Mouse (Mus musculus) hindbrain, postnatal 0 days (tissue): Measurements from ENCODE around the gene Abt1. TPM values are rescaled to one million over a fixed set of nuclear protein-coding genes. Genes with fewer than 3 reads are reported as not detected.

ENCODE experiments used
- ATAC-seq: fragments of 200-750 bp; cut with Nextera tagmentation; 2 replicates; pipeline ENCODE4 v1.8.0; 2017; ENCODE audit warnings: mild to moderate bottlenecking, moderate TSS enrichment, moderate library complexity
- DNase-seq: peaks from one replicate; pipeline ENCODE4 v3.0.0-alpha.2; 2015; ENCODE audit warnings: low spot score
- H3K27ac ChIP-seq: fragments of 300-500 bp; sonication (generic); 2 replicates; pipeline ENCODE4 v1.5.1; 2014; ENCODE audit warnings: mild to moderate bottlenecking
- H3K27me3 ChIP-seq: fragments of 300-500 bp; sonication (generic); 2 replicates; pipeline ENCODE4 v1.6.1; 2014; ENCODE audit warnings: low read length, mixed read lengths; ENCODE audit not compliant: insufficient read depth
- H3K36me3 ChIP-seq: fragments of 300-500 bp; sonication (generic); 2 replicates; pipeline ENCODE4 v1.6.1; 2014; ENCODE audit warnings: low read length, mixed read lengths; ENCODE audit not compliant: insufficient read depth
- H3K4me1 ChIP-seq: fragments of 300-500 bp; sonication (generic); 2 replicates; pipeline ENCODE4 v1.6.1; 2014; ENCODE audit warnings: antibody characterized with exemption, low read length, mixed read lengths; ENCODE audit not compliant: insufficient read depth
- H3K4me2 ChIP-seq: fragments of 300-500 bp; sonication (generic); 2 replicates; pipeline ENCODE4 v1.6.1; 2014; ENCODE audit warnings: low read depth, mild to moderate bottlenecking, low read length, moderate library complexity, mixed read lengths
- H3K4me3 ChIP-seq: fragments of 300-500 bp; sonication (generic); 2 replicates; pipeline ENCODE4 v1.5.1; 2014; ENCODE audit warnings: low read length
- H3K9ac ChIP-seq: fragments of 300-500 bp; sonication (generic); replicated peaks from 2 replicates; pipeline ENCODE4 v1.6.1; 2014; ENCODE audit warnings: mild to moderate bottlenecking, low read length, moderate library complexity, mixed read lengths
- H3K9me3 ChIP-seq: fragments of 300-500 bp; sonication (generic); 2 replicates; pipeline ENCODE4 v1.6.1; 2016; ENCODE audit warnings: low read length, mixed read lengths
- CTCF ChIP-seq: IDR thresholded peaks from 2 replicates; pipeline ENCODE4 v1.5.1; 2016; ENCODE audit warnings: antibody characterized with exemption, control low read depth, low read depth
- WGBS: fragments of 180-500 bp; shearing (Covaris S2); extraction: QIAGEN DNeasy Blood & Tissue Kit; methylation state at CpG from one replicate; pipeline ENCODE4 v1.1.7; 2014; 5-methylcytosine and 5-hydroxymethylcytosine counted together
- polyA plus RNA-seq: library from polyadenylated mRNA; unstranded; fragments of >200 nt; fragmentation: Nextera tagmentation; extraction: Ambion mirVana; gene quantifications from 2 replicates; pipeline ENCODE4 v1.2.1, GENCODE M21; 2015
- total RNA-seq: library from RNA; depleted of rRNA; stranded (reverse); fragments of >200 nt; gene quantifications from 2 replicates; pipeline ENCODE4 v1.2.3, GENCODE M21; 2014

The Abt1 gene
- total and polyA plus RNA-seq, 2 experiments from 2014 or later = 5.0 to 7.2 TPM

- Histone ChIP-seq H3K27me3 (peaks cover 26% of the 10 kb centered on the region), H3K27ac (no peak overlapping the region), H3K9ac (0 out of 2 replicates have a peak overlapping the region, but pooled peaks have one; percentile 9), H3K4me1 (no peaks in the 10 kb centered on the region), H3K36me3 (no peaks in the 10 kb centered on the region), H3K4me2 (peak overlapping the region; percentile 65), H3K4me3 (peak overlapping the region; percentile 37), H3K9me3 (no peaks in the 10 kb centered on the region)
- WGBS = under 1% methylated on average over 31 of the region's 31 CpGs
- DNase-seq (no peak), ATAC-seq (no peak)
- no peak for TF ChIP-seq CTCF
These were observed 27.4 kb downstream of the Abt1 start for GRCm38 (mm10) chr13:23396246-23396703.

GRCm38 (mm10) chr13:23395301-23396245 is 28.1 kb downstream of the Abt1 start:
- WGBS = 4% methylated on average over 43 of the region's 43 CpGs
- no peak overlapping the region for H3K27ac ChIP-seq
- H3K4me2 ChIP-seq = peak overlapping the region; percentile 65
- ATAC-seq (no peak), DNase-seq (no peak)
- TF ChIP-seq CTCF = no peak
- H3K27me3 ChIP-seq = peaks cover 26% of the 10 kb centered on the region
- H3K9me3 ChIP-seq = no peaks in the 10 kb centered on the region
- H3K4me3 ChIP-seq = peak overlapping the region; percentile 37
- no peaks in the 10 kb centered on the region for H3K36me3 ChIP-seq
- no peaks in the 10 kb centered on the region for H3K4me1 ChIP-seq
- 0 out of 2 replicates have a peak overlapping the region, but pooled peaks have one; percentile 7 for H3K9ac ChIP-seq

- no peak overlapping the region for H3K4me3 ChIP-seq
- DNase-seq (no peak), ATAC-seq (no peak)
- WGBS = 85% methylated on average over 1 of the region's 1 CpGs
- H3K36me3 ChIP-seq = no peaks in the 10 kb centered on the region
- H3K9ac ChIP-seq = no peak overlapping the region
- no peaks in the 10 kb centered on the region for H3K4me1 ChIP-seq
- no peaks in the 10 kb centered on the region for H3K9me3 ChIP-seq
- no peaks in the 10 kb centered on the region for H3K27me3 ChIP-seq
- H3K4me2 ChIP-seq = no peak overlapping the region
- no peak overlapping the region for H3K27ac ChIP-seq
- no peak for TF ChIP-seq CTCF
These were observed 36.1 kb downstream of the Abt1 start for GRCm38 (mm10) chr13:23387548-23387947.

GRCm38 (mm10) chr13:23383127-23383526 is 40.5 kb downstream of the Abt1 start:
- Histone ChIP-seq H3K27ac (no peak overlapping the region), H3K4me2 (no peak overlapping the region), H3K9ac (no peak overlapping the region), H3K36me3 (no peaks in the 10 kb centered on the region), H3K4me3 (no peak overlapping the region), H3K4me1 (no peaks in the 10 kb centered on the region), H3K9me3 (no peaks in the 10 kb centered on the region), H3K27me3 (no peaks in the 10 kb centered on the region)
- DNase-seq = no peak
- no peak for TF ChIP-seq CTCF
- WGBS = 73% methylated on average over 1 of the region's 1 CpGs
- ATAC-seq = no peak

GRCm38 (mm10) chr13:23372433-23372832 is 51.2 kb downstream of the Abt1 start:
- 81% methylated on average over 1 of the region's 1 CpGs for WGBS
- Histone ChIP-seq H3K4me1 (peaks cover 8% of the 10 kb centered on the region), H3K27ac (no peak overlapping the region), H3K4me2 (no peak overlapping the region), H3K27me3 (no peaks in the 10 kb centered on the region), H3K9me3 (no peaks in the 10 kb centered on the region), H3K36me3 (no peaks in the 10 kb centered on the region), H3K4me3 (no peak overlapping the region), H3K9ac (no peak overlapping the region)
- DNase-seq = no peak
- ATAC-seq = no peak
- no peak for TF ChIP-seq CTCF

GRCm38 (mm10) chr13:23370075-23370474 is 53.6 kb downstream of the Abt1 start:
- H3K9ac ChIP-seq = no peak overlapping the region

GRCm38 (mm10) chr13:23369421-23369765 is 54.3 kb downstream of the Abt1 start:
- H3K4me1 ChIP-seq = peaks cover 22% of the 10 kb centered on the region
- ATAC-seq (no peak; the same call in 1 of the 2 replicates), DNase-seq (no peak)
- peak overlapping the region; percentile 74 for H3K4me3 ChIP-seq
- H3K36me3 ChIP-seq = no peaks in the 10 kb centered on the region
- H3K9ac ChIP-seq = peak overlapping the region; percentile 72
- H3K9me3 ChIP-seq = no peaks in the 10 kb centered on the region
- H3K27me3 ChIP-seq = no peaks in the 10 kb centered on the region
- WGBS = under 1% methylated on average over 10 of the region's 10 CpGs
- peak overlapping the region; percentile 94 for H3K27ac ChIP-seq
- TF ChIP-seq CTCF = no peak
- H3K4me2 ChIP-seq = peak overlapping the region; percentile 77

More at GRCm38 (mm10) chr13:23370075-23370474, 53.6 kb downstream of the Abt1 start:
- DNase-seq = no peak
- Histone ChIP-seq H3K9me3 (no peaks in the 10 kb centered on the region), H3K4me3 (peak overlapping the region; percentile 74; the same call in 1 of the 2 replicates), H3K27me3 (no peaks in the 10 kb centered on the region), H3K4me2 (peak overlapping the region; percentile 77), H3K36me3 (no peaks in the 10 kb centered on the region), H3K4me1 (peaks cover 22% of the 10 kb centered on the region), H3K27ac (no peak overlapping the region)
- no peak for TF ChIP-seq CTCF
- ATAC-seq = no peak
- WGBS = 90% methylated on average over 4 of the region's 4 CpGs
